In the genomic region with DNA sequence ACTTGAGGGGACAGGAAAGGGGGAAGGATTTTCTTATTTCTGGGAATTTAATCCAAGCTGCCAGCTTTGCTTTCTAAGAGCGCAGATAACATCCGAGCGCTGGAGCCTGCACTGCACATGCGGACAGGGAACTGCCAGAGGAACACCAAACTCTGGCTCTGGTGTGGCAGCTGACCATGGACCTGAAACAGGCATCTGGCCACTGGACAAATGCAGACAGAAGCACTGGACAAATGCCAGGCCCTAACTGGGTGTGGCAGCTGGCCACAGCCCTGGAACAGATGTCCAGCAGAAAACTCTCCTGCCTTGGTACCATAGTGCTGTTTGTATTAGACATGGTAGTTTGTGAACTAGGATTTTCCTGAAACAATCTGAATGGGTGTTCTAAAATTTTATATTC, we compare ENCODE assay signal across 10 mouse cellular contexts.
DNase-seq lines count a peak whose midpoint lies in the region; ATAC-seq lines count a peak whose summit lies in the region.
"Had no signal": no experiment of that assay in that cellular context is flagged by ENCODE, and none has a peak within 500 bp of the region (broad histone marks: within the 10 kb centered on the region; RNA-seq: fewer than 3 reads in every experiment).

No protein-coding gene starts in this region.

- no peaks in the 10 kb centered on the region for H3K9me3 ChIP-seq in heart, embryonic 10.5 days
- H3K9me3 ChIP-seq in midbrain, embryonic 11.5 days (ENCODE audit: control insufficient read depth, low read length) = no peaks in the 10 kb centered on the region
- no peaks in the 10 kb centered on the region for H3K9me3 ChIP-seq in midbrain, embryonic 13.5 days
- H3K9me3 ChIP-seq in embryonic facial prominence, embryonic 15.5 days (replicated peaks) = no peaks in the 10 kb centered on the region
- H3K9me3 ChIP-seq: limb, embryonic 12.5 days had no signal

- no peak overlapping the region for H3K4me2 ChIP-seq in midbrain, embryonic 11.5 days
- H3K4me2 ChIP-seq in midbrain, embryonic 13.5 days (replicated peaks) = no peak overlapping the region
- no peak overlapping the region for H3K4me2 ChIP-seq in embryonic facial prominence, embryonic 15.5 days (replicated peaks)
- H3K4me2 ChIP-seq: limb, embryonic 12.5 days had no signal

- no peak for ATAC-seq in midbrain, embryonic 11.5 days (ENCODE audit: low FRiP score)
- no peak for ATAC-seq in midbrain, embryonic 13.5 days
- 0 out of 2 replicates have a peak, but pooled peaks have one; percentile 19 for ATAC-seq in embryonic facial prominence, embryonic 15.5 days (ENCODE audit: insufficient number of reproducible peaks, low FRiP score, low TSS enrichment, low read depth)
- ATAC-seq in inflammation-experienced regulatory T-cells, adult 6 months = no peak

- H3K36me3 ChIP-seq in heart, embryonic 10.5 days = no peaks in the 10 kb centered on the region
- no peaks in the 10 kb centered on the region for H3K36me3 ChIP-seq in midbrain, embryonic 11.5 days (ENCODE audit: control insufficient read depth, insufficient read depth, low read length)
- H3K36me3 ChIP-seq in midbrain, embryonic 13.5 days = no peaks in the 10 kb centered on the region
- H3K36me3 ChIP-seq in embryonic facial prominence, embryonic 15.5 days = no peaks in the 10 kb centered on the region
- H3K36me3 ChIP-seq: G1E; limb, embryonic 12.5 days had no signal

- H3K4me1 ChIP-seq in heart, embryonic 10.5 days = peaks cover 5% of the 10 kb centered on the region; the same call in 1 of the 2 replicates
- no peaks in the 10 kb centered on the region for H3K4me1 ChIP-seq in midbrain, embryonic 11.5 days (ENCODE audit: control insufficient read depth, insufficient read depth, low read length)
- H3K4me1 ChIP-seq in midbrain, embryonic 13.5 days (replicated peaks) = 0 out of 2 replicates have a peak, but pooled peaks cover 10% of the 10 kb centered on the region
- no peaks in the 10 kb centered on the region for H3K4me1 ChIP-seq in embryonic facial prominence, embryonic 15.5 days

- no peak overlapping the region for H3K27ac ChIP-seq in heart, embryonic 10.5 days
- H3K27ac ChIP-seq in midbrain, embryonic 11.5 days (ENCODE audit: low read depth, low read length) = no peak overlapping the region
- no peak overlapping the region for H3K27ac ChIP-seq in midbrain, embryonic 13.5 days
- H3K27ac ChIP-seq in embryonic facial prominence, embryonic 15.5 days (replicated peaks) = no peak overlapping the region
- H3K27ac ChIP-seq: limb, embryonic 12.5 days had no signal

- DNase-seq in heart, adult 18-20 months = peak; percentile 51 to 55
- DNase-seq in heart, embryonic 10.5 days (ENCODE audit: low spot score) = no peak
- peak; percentile 12 for DNase-seq in midbrain, embryonic 11.5 days (ENCODE audit: low spot score, missing footprints)
- DNase-seq in kidney, postnatal 36 days = peak; percentile 11 to 38
- no peak for DNase-seq in cerebellum, adult 18-20 months

- H3K9ac ChIP-seq in midbrain, embryonic 11.5 days (ENCODE audit: low read length) = no peak overlapping the region
- no peak overlapping the region for H3K9ac ChIP-seq in midbrain, embryonic 13.5 days (replicated peaks)
- no peak overlapping the region for H3K9ac ChIP-seq in embryonic facial prominence, embryonic 15.5 days
- H3K9ac ChIP-seq: limb, embryonic 12.5 days had no signal

- no peaks in the 10 kb centered on the region for H3K27me3 ChIP-seq in heart, embryonic 10.5 days (ENCODE audit: insufficient read depth, poor library complexity, severe bottlenecking)
- H3K27me3 ChIP-seq in midbrain, embryonic 11.5 days (ENCODE audit: control insufficient read depth, insufficient read depth, low read length) = no peaks in the 10 kb centered on the region
- no peaks in the 10 kb centered on the region for H3K27me3 ChIP-seq in midbrain, embryonic 13.5 days
- H3K27me3 ChIP-seq in embryonic facial prominence, embryonic 15.5 days = no peaks in the 10 kb centered on the region
- H3K27me3 ChIP-seq: limb, embryonic 12.5 days had no signal

- 64% methylated on average over 4 of the region's 4 CpGs for WGBS in heart, embryonic 10.5 days
- 86% methylated on average over 4 of the region's 4 CpGs for WGBS in midbrain, embryonic 11.5 days
- 80% methylated on average over 4 of the region's 4 CpGs for WGBS in midbrain, embryonic 13.5 days
- WGBS in embryonic facial prominence, embryonic 15.5 days = 57% methylated on average over 4 of the region's 4 CpGs

- H3K4me3 ChIP-seq in heart, embryonic 10.5 days = no peak overlapping the region
- no peak overlapping the region for H3K4me3 ChIP-seq in midbrain, embryonic 11.5 days (ENCODE audit: low read depth, low read length)
- no peak overlapping the region for H3K4me3 ChIP-seq in midbrain, embryonic 13.5 days (replicated peaks)
- no peak overlapping the region for H3K4me3 ChIP-seq in embryonic facial prominence, embryonic 15.5 days (replicated peaks)
- H3K4me3 ChIP-seq: limb, embryonic 12.5 days had no signal

Comparison
In these comparisons a context has a peak if more than half of its experiments do, and no peak if none do; other contexts are left out.
1. DNase-seq: peak in heart, adult 18-20 months (2 of 2), midbrain, embryonic 11.5 days (single experiment) and kidney, postnatal 36 days (2 of 2); none in heart, embryonic 10.5 days (single experiment) and cerebellum, adult 18-20 months (0 of 2).